Mouse (Mus musculus) layer of hippocampus, adult 18-20 months (tissue): ENCODE results near the gene Pglyrp1. TPM values are rescaled to one million over a fixed set of nuclear protein-coding genes. Genes with fewer than 3 reads are reported as not detected.

Experiments
- DNase-seq, 2 experiments: peaks; one replicate each; pipeline ENCODE4 v3.0.0; 2022; ENCODE audit warnings: low spot score in 2 of 2
- total RNA-seq, 2 experiments: library from RNA; stranded (reverse); gene quantifications; 2 replicates each; pipeline ENCODE4 v1.2.3; 2021

Gene Pglyrp1
- total RNA-seq, 2 experiments from 2014 or later, result 15.5 to 23.3 TPM

GRCm38 (mm10) chr7:18926041-18926790 is 55.1 kb downstream of the Pglyrp1 start:
- no peak for DNase-seq

- no peak for DNase-seq
These were observed 55.8 kb downstream of the Pglyrp1 start for GRCm38 (mm10) chr7:18926911-18927310.

DNA sequence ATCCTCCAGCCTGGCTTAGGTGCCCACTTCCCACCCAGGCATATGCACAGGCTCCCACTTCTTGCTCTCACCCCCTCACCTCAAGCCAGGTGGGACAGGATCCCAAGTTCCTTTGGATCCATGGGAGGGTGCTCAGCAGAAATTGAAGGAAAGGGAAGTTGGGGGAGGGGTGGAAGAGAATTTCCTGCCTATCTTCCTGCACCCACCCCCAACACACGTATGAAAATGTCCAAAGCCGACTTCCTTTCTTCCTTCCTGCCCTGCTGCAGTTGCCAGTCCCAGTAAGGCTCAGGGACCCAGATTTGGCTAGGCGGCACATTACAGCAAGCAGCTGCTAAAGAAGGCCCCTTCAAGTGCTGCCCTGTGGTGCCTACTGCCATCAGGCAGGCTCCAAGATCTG is 56.6 kb downstream of the Pglyrp1 start:
- DNase-seq, result no peak

Other genes with a start within 250 kb of the Pglyrp1 start
- not detected for gene Psg21, start 214.6 kb upstream of the Pglyrp1 start, total RNA-seq
- gene Psg20, start 185.1 kb upstream of the Pglyrp1 start, total RNA-seq, result not detected
- not detected for gene Psg22, start 153.2 kb upstream of the Pglyrp1 start, total RNA-seq
- gene Psg19, start 72.8 kb upstream of the Pglyrp1 start, total RNA-seq, result not detected
- gene Psg17, start 49.7 kb upstream of the Pglyrp1 start, total RNA-seq, result not detected
- gene Mill2, start 31.4 kb upstream of the Pglyrp1 start, total RNA-seq, result 1 to 10 TPM; 1.3 to 2.2 TPM
- 10 to 100 TPM; 10.4 to 10.9 TPM for gene Ccdc61, start 39.1 kb downstream of the Pglyrp1 start, total RNA-seq
- 10 to 100 TPM; 76.3 to 79.4 TPM for gene Nova2, start 54.6 kb downstream of the Pglyrp1 start, total RNA-seq
- under 1 TPM; 0.20 to 0.40 TPM for gene Nanos2, start 116.1 kb downstream of the Pglyrp1 start, total RNA-seq
- 10 to 100 TPM; 50.1 to 50.7 TPM for gene Mypop, start 119.9 kb downstream of the Pglyrp1 start, total RNA-seq
- gene Irf2bp1, start 132.7 kb downstream of the Pglyrp1 start, total RNA-seq, result 10 to 100 TPM; 53.8 to 57.2 TPM
- gene Foxa3, start 152.2 kb downstream of the Pglyrp1 start, total RNA-seq, result not detected
- 100 to 1,000 TPM; 118 to 123 TPM for gene Sympk, start 153.0 kb downstream of the Pglyrp1 start, total RNA-seq
- gene Rsph6a, start 183.4 kb downstream of the Pglyrp1 start, total RNA-seq, result not detected
- 100 to 1,000 TPM; 142 to 148 TPM for gene Dmwd, start 204.9 kb downstream of the Pglyrp1 start, total RNA-seq
- gene Dmpk, start 212.5 kb downstream of the Pglyrp1 start, total RNA-seq, result 10 to 100 TPM; 30.2 to 43.1 TPM
- gene Six5, start 223.3 kb downstream of the Pglyrp1 start, total RNA-seq, result 1 to 10 TPM; 2.0 to 2.6 TPM
- gene Gm4969, start 247.0 kb downstream of the Pglyrp1 start, total RNA-seq, result under 1 TPM in 1 of 2 experiments, not detected in 1; 0.27 TPM
- 10 to 100 TPM; 15.0 to 15.4 TPM for gene Fbxo46, start 248.5 kb downstream of the Pglyrp1 start, total RNA-seq